Mouse (Mus musculus) G1E (cell line): ENCODE measurements around the gene Tec. TPM values are rescaled to one million over a fixed set of nuclear protein-coding genes. Genes with fewer than 3 reads are reported as not detected.
A peak's percentile ranks its signal among the peaks of the same experiment; 100 is the strongest.
"Not testable (repeated sequence)": the region's sequence is repeated elsewhere in the genome, so short reads cannot be mapped to it uniquely, and the experiment has no call there.

Experiments used
- ATAC-seq: 2 replicates; pipeline ENCODE4 v1.8.0; 2016; ENCODE audit warnings: mild to moderate bottlenecking; ENCODE audit not compliant: insufficient number of reproducible peaks, poor library complexity, low FRiP score, severe bottlenecking; ENCODE audit errors: extremely low read depth
- DNase-seq: peaks from one replicate; pipeline ENCODE4 v3.0.0; 2012; ENCODE audit warnings: low spot score
- H3K27me3 ChIP-seq: 2 replicates; pipeline ENCODE4 v1.6.1; 2012; ENCODE audit warnings: mild to moderate bottlenecking, low read length, inconsistent platforms; ENCODE audit not compliant: insufficient read depth
- H3K36me3 ChIP-seq: replicated peaks from 2 replicates; pipeline ENCODE3; 2012; ENCODE audit warnings: mild to moderate bottlenecking, inconsistent platforms
- H3K4me1 ChIP-seq: 2 replicates; pipeline ENCODE4 v1.6.1; 2012; ENCODE audit warnings: low read depth, low read length, inconsistent platforms, mixed read lengths; ENCODE audit not compliant: insufficient read depth
- H3K4me3 ChIP-seq: 2 replicates; pipeline ENCODE4 v1.5.1; 2012; ENCODE audit warnings: low read depth, mild to moderate bottlenecking, inconsistent platforms, low read length, moderate library complexity, mixed read lengths
- H3K9me3 ChIP-seq: replicated peaks from 2 replicates; pipeline ENCODE4 v1.6.1; 2012; ENCODE audit warnings: inconsistent platforms
- CTCF ChIP-seq: IDR thresholded peaks from 2 replicates; pipeline ENCODE4 v1.5.1; 2012; ENCODE audit warnings: low read depth, low read length, inconsistent platforms, mixed read lengths
- GATA1 ChIP-seq: IDR thresholded peaks from 2 replicates; pipeline ENCODE4 v1.6.1; 2012; ENCODE audit warnings: borderline replicate concordance, low read length, inconsistent platforms, mixed read lengths
- GATA2 ChIP-seq: IDR thresholded peaks from 2 replicates; pipeline ENCODE4 v1.6.1; 2012; ENCODE audit warnings: low read depth, low read length, inconsistent platforms, borderline replicate concordance
- POLR2AphosphoS5 ChIP-seq: IDR thresholded peaks from 2 replicates; pipeline ENCODE4 v1.6.1; 2012; ENCODE audit warnings: low read depth, low read length, inconsistent platforms; ENCODE audit not compliant: insufficient replicate concordance
- TAL1 ChIP-seq: conservative IDR thresholded peaks from 2 replicates; pipeline ENCODE4 v1.6.1; 2012; ENCODE audit warnings: low read depth, low read length, inconsistent platforms, mixed read lengths
- polyA plus RNA-seq: library from polyadenylated mRNA; stranded (reverse); fragments of >175 nt; gene quantifications from 2 replicates; pipeline ENCODE4 v1.2.3, GENCODE M21; 2012
- total RNA-seq, 2 experiments: library from RNA; stranded (forward) in 1 of 2; stranded (reverse) in 1 of 2; fragments of 200-1000 nt in 1 of 2; fragments of >200 nt in 1 of 2; fragmentation: Nextera tagmentation in 1 of 2; gene quantifications; 2 replicates each; pipeline ENCODE4 v1.2.3; 2014 to 2017

Tec gene
- total and polyA plus RNA-seq, 3 experiments = 2.9 to 91.6 (median 45.7) TPM

DNA sequence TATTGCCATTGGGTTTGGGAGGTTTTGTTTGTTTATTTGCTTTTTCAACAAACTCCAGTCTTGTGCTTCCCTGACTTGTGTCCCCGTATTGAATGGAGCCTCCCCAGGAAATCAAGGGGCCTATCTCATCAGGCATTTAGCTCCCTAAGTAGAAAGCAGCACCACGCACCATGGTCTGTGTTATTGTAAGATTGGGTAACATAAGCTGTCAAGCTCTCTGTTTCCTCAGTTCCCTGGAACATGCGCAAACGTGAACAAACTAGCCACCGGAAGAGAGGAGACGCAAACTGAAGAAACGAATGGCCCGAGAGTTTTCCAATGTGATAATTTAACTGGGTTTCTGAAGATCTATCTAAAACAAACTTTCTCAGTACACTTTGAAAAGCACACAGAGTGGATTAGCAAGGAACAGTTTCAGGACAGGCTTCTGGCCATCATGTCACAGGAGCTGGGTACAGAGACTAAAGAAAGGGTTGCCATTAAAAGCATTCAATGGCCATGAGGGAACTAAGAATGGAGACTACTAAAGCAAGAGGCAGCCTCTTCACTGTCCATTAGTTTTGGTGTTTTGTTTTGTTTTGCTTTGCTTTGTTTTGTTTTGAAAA is 48.1 kb downstream of the Tec start:
- Histone ChIP-seq H3K4me3 (no peak overlapping the region), H3K4me1 (peaks cover 48% of the 10 kb centered on the region), H3K27me3 (no peaks in the 10 kb centered on the region), H3K36me3 (peaks cover 47% of the 10 kb centered on the region), H3K9me3 (no peaks in the 10 kb centered on the region)
- no peak for ATAC-seq
- DNase-seq = no peak
- no peak for TF ChIP-seq POLR2AphosphoS5
- TF ChIP-seq GATA2 = no peak
- no peak for TF ChIP-seq GATA1
- no peak for TF ChIP-seq CTCF
- TF ChIP-seq TAL1 = no peak

DNA sequence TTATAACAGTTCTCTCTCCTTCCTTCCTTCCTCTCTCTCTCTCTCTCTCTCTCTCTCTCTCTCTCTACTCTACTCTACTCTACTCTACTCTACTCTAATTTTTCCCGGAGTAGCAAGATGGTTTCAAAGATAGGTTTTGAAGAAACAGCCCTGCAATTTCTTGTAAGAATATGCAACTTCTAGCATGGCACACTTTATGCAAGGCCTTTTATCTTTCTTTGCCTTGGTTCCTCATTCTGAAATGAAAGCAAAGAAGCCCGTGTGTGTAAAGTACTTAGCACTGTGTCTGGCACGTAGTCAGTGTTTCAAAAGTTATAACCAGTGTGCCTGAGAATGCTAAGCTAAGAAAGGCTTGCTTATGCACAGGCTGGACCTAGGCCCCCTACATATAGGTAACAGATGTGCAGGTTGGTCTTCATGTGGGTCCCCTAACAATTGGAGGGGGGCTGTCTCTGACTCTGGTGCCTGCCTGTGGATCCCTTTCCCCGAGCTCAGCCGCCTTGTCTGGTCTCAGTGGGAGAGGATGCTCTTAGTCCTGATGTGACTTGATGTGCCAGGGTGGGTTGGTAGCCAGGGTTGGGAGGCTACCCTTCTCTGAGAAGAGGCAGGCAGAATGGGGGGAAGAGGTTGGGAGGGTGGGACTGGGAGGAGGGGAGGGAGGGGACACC is 49.6 kb downstream of the Tec start:
- Histone ChIP-seq H3K4me3 (peak overlapping the region; percentile 10; the same call in 1 of the 2 replicates), H3K27me3 (no peaks in the 10 kb centered on the region), H3K36me3 (peaks cover 42% of the 10 kb centered on the region), H3K4me1 (peaks cover 54% of the 10 kb centered on the region), H3K9me3 (no peaks in the 10 kb centered on the region)
- TF ChIP-seq TAL1 = no peak
- TF ChIP-seq GATA2 = no peak
- TF ChIP-seq POLR2AphosphoS5 = no peak
- TF ChIP-seq CTCF = no peak
- TF ChIP-seq GATA1 = no peak
- DNase-seq (no peak), ATAC-seq (peak; percentile 59; the same call in 1 of the 2 replicates)

DNA sequence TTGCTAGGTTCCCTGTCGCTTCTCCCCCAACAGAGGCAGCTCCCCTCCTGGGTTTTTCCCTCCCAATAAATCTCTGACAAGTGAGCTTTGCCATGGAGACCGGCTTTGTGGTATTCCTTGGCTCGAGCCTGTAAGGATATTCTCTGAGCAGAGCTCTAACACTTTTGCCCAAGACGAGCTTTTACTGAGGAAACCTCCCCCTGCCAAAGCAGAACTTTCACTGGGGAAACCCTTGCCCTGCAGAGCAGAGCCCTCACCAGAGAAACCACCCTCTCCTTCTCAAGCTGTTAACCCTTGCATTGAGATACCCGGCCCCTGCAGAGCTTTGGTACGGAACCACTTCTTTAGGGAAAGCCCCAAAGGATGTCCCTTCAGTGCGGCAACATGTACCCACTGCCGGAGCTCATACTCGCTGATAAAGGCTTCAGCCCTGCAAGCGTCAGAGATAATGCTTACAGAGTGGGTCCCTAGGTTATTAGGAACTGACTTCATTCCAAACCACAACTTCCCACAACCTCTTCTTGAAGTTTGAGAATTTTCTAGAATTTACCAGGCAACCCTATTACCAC is 50.7 kb downstream of the Tec start:
- no peak overlapping the region for H3K4me3 ChIP-seq
- peak; percentile 36; the same call in 1 of the 2 replicates for ATAC-seq
- peaks cover 36% of the 10 kb centered on the region for H3K36me3 ChIP-seq
- no peak for DNase-seq
- TF ChIP-seq POLR2AphosphoS5 (no peak), GATA1 (no peak), TAL1 (no peak), CTCF (no peak), GATA2 (no peak)
- no peaks in the 10 kb centered on the region for H3K27me3 ChIP-seq
- H3K4me1 ChIP-seq = peaks cover 64% of the 10 kb centered on the region
- H3K9me3 ChIP-seq = no peaks in the 10 kb centered on the region

DNA sequence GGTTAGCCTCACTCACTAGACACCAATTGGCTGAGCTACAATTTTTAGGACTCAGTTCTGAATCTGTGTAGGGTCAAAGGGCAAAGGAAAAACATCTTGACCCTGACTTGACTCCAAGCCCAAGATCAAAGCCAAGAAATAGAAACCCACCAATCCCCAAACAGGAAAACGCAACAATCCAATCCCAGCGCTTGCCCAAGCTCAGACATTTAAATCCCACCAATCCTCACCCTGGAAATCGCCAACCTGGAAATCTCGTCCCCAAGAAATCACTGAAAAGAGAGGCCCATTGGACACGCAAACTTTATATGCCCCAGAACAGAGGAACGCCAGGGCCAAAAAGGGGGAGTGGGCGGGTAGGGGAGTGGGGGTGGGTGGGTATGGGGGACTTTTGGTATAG is 51.3 kb downstream of the Tec start:
- Histone ChIP-seq H3K4me1 (peaks cover 65% of the 10 kb centered on the region), H3K36me3 (peaks cover 31% of the 10 kb centered on the region)
- not testable (repeated sequence) for H3K4me3 ChIP-seq

DNA sequence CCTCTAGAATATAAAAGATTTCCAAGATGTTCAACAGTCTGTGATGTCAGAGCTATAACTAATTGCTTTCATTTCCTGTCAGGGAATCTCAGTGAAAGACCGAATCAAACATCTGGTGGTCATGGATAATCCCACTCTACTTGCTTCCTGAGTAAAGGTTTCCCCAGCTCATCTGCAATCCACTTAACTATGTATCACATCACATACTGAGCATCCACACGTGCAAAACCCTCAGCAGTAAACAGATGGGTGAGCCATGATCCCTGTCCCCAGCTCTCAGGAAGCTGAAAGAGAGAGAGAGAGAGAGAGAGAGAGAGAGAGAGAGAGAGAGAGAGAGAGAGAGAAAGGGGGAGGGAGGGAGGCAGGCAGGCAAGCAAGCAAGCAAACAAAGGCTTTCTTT is 51.8 kb downstream of the Tec start:
- Histone ChIP-seq H3K9me3 (no peaks in the 10 kb centered on the region), H3K4me1 (peaks cover 65% of the 10 kb centered on the region), H3K36me3 (peaks cover 29% of the 10 kb centered on the region), H3K27me3 (no peaks in the 10 kb centered on the region), H3K4me3 (no peak overlapping the region)
- TF ChIP-seq GATA2 (no peak), CTCF (no peak), TAL1 (no peak), POLR2AphosphoS5 (no peak), GATA1 (no peak)
- ATAC-seq (no peak), DNase-seq (no peak)

More for the DNA sequence above, 51.3 kb downstream of the Tec start:
- not testable (repeated sequence) for DNase-seq, H3K27me3 ChIP-seq, H3K9me3 ChIP-seq, ATAC-seq

DNA sequence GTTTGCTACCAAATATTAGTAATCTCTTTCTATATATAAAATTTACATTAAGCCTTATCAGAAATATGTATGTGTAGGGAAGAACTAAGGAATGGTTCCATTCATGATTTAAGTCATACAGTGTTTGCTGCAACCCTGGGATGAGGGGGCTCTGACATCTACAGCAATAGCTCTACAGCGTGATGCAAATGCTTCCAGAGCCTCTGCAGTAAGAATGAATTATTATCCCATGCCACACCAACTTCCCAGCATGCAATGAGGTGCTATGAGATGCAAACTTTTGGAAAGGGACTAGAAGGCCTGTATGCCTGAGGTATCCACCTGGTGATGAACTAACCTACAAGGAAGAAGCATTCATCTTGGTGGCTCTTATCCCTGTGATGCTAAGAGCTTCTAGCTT is 52.2 kb downstream of the Tec start:
- Histone ChIP-seq H3K27me3 (no peaks in the 10 kb centered on the region), H3K4me1 (peaks cover 66% of the 10 kb centered on the region), H3K36me3 (peaks cover 29% of the 10 kb centered on the region), H3K9me3 (no peaks in the 10 kb centered on the region), H3K4me3 (no peak overlapping the region)
- no peak for TF ChIP-seq CTCF
- TF ChIP-seq GATA1 = no peak
- no peak for TF ChIP-seq POLR2AphosphoS5
- TF ChIP-seq TAL1 = no peak
- no peak for TF ChIP-seq GATA2
- no peak for DNase-seq
- ATAC-seq = no peak

DNA sequence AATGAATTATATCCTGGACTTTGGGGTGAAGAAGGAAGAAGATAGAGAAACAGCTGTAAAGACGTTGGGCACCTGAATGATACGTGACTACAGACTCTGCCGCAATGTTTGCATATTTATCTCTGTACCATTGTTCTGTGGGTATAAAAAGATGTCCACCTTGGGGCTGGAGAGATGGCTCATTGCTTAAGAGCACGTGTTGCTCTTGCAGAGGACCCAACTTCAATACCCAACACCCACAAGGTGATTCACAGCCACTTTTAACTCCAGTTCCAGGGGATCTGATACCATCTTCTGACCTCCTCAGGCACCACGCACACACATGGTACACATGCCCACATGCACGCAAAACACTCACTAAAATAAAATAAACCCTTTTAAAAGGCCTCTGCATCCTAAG is 52.9 kb downstream of the Tec start:
- H3K36me3 ChIP-seq = peaks cover 30% of the 10 kb centered on the region
- peaks cover 62% of the 10 kb centered on the region for H3K4me1 ChIP-seq
- no peak for DNase-seq
- no peaks in the 10 kb centered on the region for H3K9me3 ChIP-seq
- no peak for TF ChIP-seq GATA1
- TF ChIP-seq TAL1 = no peak
- TF ChIP-seq POLR2AphosphoS5 = no peak
- no peak for TF ChIP-seq CTCF
- TF ChIP-seq GATA2 = no peak
- no peak for ATAC-seq
- H3K27me3 ChIP-seq = no peaks in the 10 kb centered on the region
- H3K4me3 ChIP-seq = no peak overlapping the region
